Mouse (Mus musculus) intestine, embryonic 15.5 days (tissue): ENCODE results near the gene Krt7. TPM values are rescaled to one million over a fixed set of nuclear protein-coding genes. Genes with fewer than 3 reads are reported as not detected.
A peak's percentile ranks its signal among the peaks of the same experiment; 100 is the strongest.

Experiments
- ATAC-seq: fragments of 200-750 bp; cut with Nextera tagmentation; 2 replicates; pipeline ENCODE4 v1.8.0; 2017; ENCODE audit warnings: moderate TSS enrichment, moderate library complexity
- H3K27ac ChIP-seq: fragments of 300-500 bp; sonication (generic); 2 replicates; pipeline ENCODE4 v1.5.1; 2015; ENCODE audit warnings: mild to moderate bottlenecking, inconsistent platforms
- H3K27me3 ChIP-seq: fragments of 300-500 bp; sonication (generic); replicated peaks from 2 replicates; pipeline ENCODE4 v1.6.1; 2015; ENCODE audit warnings: inconsistent platforms
- H3K36me3 ChIP-seq: fragments of 300-500 bp; sonication (generic); 2 replicates; pipeline ENCODE4 v1.6.1; 2015; ENCODE audit warnings: inconsistent platforms
- H3K4me1 ChIP-seq: fragments of 300-500 bp; sonication (generic); replicated peaks from 2 replicates; pipeline ENCODE4 v1.6.1; 2015; ENCODE audit warnings: inconsistent platforms
- H3K4me2 ChIP-seq: fragments of 300-500 bp; sonication (generic); replicated peaks from 2 replicates; pipeline ENCODE4 v1.6.1; 2015; ENCODE audit warnings: mild to moderate bottlenecking, inconsistent platforms
- H3K4me3 ChIP-seq: fragments of 300-500 bp; sonication (generic); replicated peaks from 2 replicates; pipeline ENCODE4 v1.5.1; 2015; ENCODE audit warnings: inconsistent platforms
- H3K9ac ChIP-seq: fragments of 300-500 bp; sonication (generic); 2 replicates; pipeline ENCODE4 v1.6.1; 2015; ENCODE audit warnings: inconsistent platforms
- H3K9me3 ChIP-seq: fragments of 300-500 bp; sonication (generic); 2 replicates; pipeline ENCODE4 v1.6.1; 2016; ENCODE audit warnings: inconsistent platforms
- WGBS: fragments of 180-500 bp; shearing (Covaris S2); methylation state at CpG from one replicate; pipeline ENCODE4 v1.1.7; 2015; 5-methylcytosine and 5-hydroxymethylcytosine counted together
- microRNA counts: library from miRNA; unstranded; fragments of <30 nt; microRNA quantifications from one replicate; lab custom pipeline; 2016
- polyA plus RNA-seq: library from polyadenylated mRNA; unstranded; fragments of >200 nt; fragmentation: Nextera tagmentation; extraction: Ambion mirVana; gene quantifications from 2 replicates; pipeline ENCODE4 v1.2.1, GENCODE M21; 2015

Gene Krt7
- polyA plus RNA-seq, 1 experiment from 2014 or later, result 137 TPM

- no peak for ATAC-seq
- 92% methylated on average over 6 of the region's 6 CpGs for WGBS
- Histone ChIP-seq H3K4me3 (no peak overlapping the region), H3K9ac (no peak overlapping the region), H3K36me3 (no peaks in the 10 kb centered on the region), H3K27ac (no peak overlapping the region), H3K27me3 (no peaks in the 10 kb centered on the region), H3K4me1 (no peaks in the 10 kb centered on the region), H3K4me2 (no peak overlapping the region), H3K9me3 (no peaks in the 10 kb centered on the region)
Measured at GRCm38 (mm10) chr15:101455891-101456290, 45.0 kb downstream of the Krt7 start.

- H3K4me3 ChIP-seq, result no peak overlapping the region
- no peak overlapping the region for H3K27ac ChIP-seq
- H3K27me3 ChIP-seq, result no peaks in the 10 kb centered on the region
- ATAC-seq, result no peak
- H3K36me3 ChIP-seq, result no peaks in the 10 kb centered on the region
- H3K4me1 ChIP-seq, result no peaks in the 10 kb centered on the region
- H3K9ac ChIP-seq, result no peak overlapping the region
- WGBS, result 57% methylated on average over 16 of the region's 16 CpGs
- H3K9me3 ChIP-seq, result no peaks in the 10 kb centered on the region
- H3K4me2 ChIP-seq, result no peak overlapping the region
Measured at GRCm38 (mm10) chr15:101458361-101458930, 47.6 kb downstream of the Krt7 start.

- no peak for ATAC-seq
- no peaks in the 10 kb centered on the region for H3K36me3 ChIP-seq
- no peaks in the 10 kb centered on the region for H3K27me3 ChIP-seq
- no peak overlapping the region for H3K27ac ChIP-seq
- WGBS, result 76% methylated on average over 14 of the region's 14 CpGs
- no peak overlapping the region for H3K4me2 ChIP-seq
- H3K4me1 ChIP-seq, result no peaks in the 10 kb centered on the region
- H3K9me3 ChIP-seq, result no peaks in the 10 kb centered on the region
- no peak overlapping the region for H3K9ac ChIP-seq
- H3K4me3 ChIP-seq, result no peak overlapping the region
Measured at GRCm38 (mm10) chr15:101459283-101459682, 48.4 kb downstream of the Krt7 start.

GRCm38 (mm10) chr15:101463651-101464050 lies 52.8 kb downstream of the Krt7 start, which contains the start of gene Krt81:
TSS of gene Krt81 (minus strand) at chr15:101463751.
- WGBS, result 82% methylated on average over 13 of the region's 13 CpGs
- H3K4me1 ChIP-seq, result no peaks in the 10 kb centered on the region
- no peaks in the 10 kb centered on the region for H3K27me3 ChIP-seq
- no peak within 1 kb of the TSS for H3K4me3 ChIP-seq
- no peak within 1 kb of the TSS for H3K27ac ChIP-seq
- H3K9ac ChIP-seq, result no peak within 1 kb of the TSS
- H3K36me3 ChIP-seq, result no peaks in the 10 kb centered on the region
- H3K9me3 ChIP-seq, result no peaks in the 10 kb centered on the region
- H3K4me2 ChIP-seq, result no peak within 1 kb of the TSS
- ATAC-seq, result no peak

GRCm38 (mm10) chr15:101469093-101469492 lies 58.2 kb downstream of the Krt7 start:
- Histone ChIP-seq H3K9ac (no peak overlapping the region), H3K4me3 (no peak overlapping the region), H3K36me3 (no peaks in the 10 kb centered on the region), H3K27me3 (no peaks in the 10 kb centered on the region), H3K4me1 (no peaks in the 10 kb centered on the region), H3K27ac (no peak overlapping the region), H3K4me2 (no peak overlapping the region), H3K9me3 (no peaks in the 10 kb centered on the region)
- 84% methylated on average over 4 of the region's 4 CpGs for WGBS
- no peak for ATAC-seq

GRCm38 (mm10) chr15:101472952-101473528 lies 62.2 kb downstream of the Krt7 start, which contains the start of gene Krt86:
TSS of gene Krt86 (plus strand) at chr15:101473478.
- peak; percentile 41; the same call in 1 of the 2 replicates for ATAC-seq
- Histone ChIP-seq H3K27me3 (no peaks in the 10 kb centered on the region; the same call in 1 of the 2 replicates), H3K9ac (no peak within 1 kb of the TSS), H3K9me3 (no peaks in the 10 kb centered on the region), H3K4me1 (no peaks in the 10 kb centered on the region), H3K27ac (no peak within 1 kb of the TSS), H3K4me2 (no peak within 1 kb of the TSS), H3K36me3 (no peaks in the 10 kb centered on the region), H3K4me3 (no peak within 1 kb of the TSS)
- 27% methylated on average over 10 of the region's 10 CpGs for WGBS

- 8% methylated on average over 31 of the region's 31 CpGs for WGBS
- H3K9ac ChIP-seq, result peak overlapping the region; percentile 36
- ATAC-seq, result peak; percentile 53
Measured at GRCm38 (mm10) chr15:101479007-101479665, 68.3 kb downstream of the Krt7 start.

GRCm38 (mm10) chr15:101479666-101480060 lies 68.8 kb downstream of the Krt7 start:
- H3K27me3 ChIP-seq, result peaks cover 6% of the 10 kb centered on the region
- H3K4me2 ChIP-seq, result peak overlapping the region; percentile 77
- H3K4me1 ChIP-seq, result peaks cover 5% of the 10 kb centered on the region; the same call in 1 of the 2 replicates
- no peak overlapping the region for H3K27ac ChIP-seq
- H3K9me3 ChIP-seq, result no peaks in the 10 kb centered on the region
- no peak for ATAC-seq
- peak overlapping the region; percentile 27 for H3K4me3 ChIP-seq
- no peaks in the 10 kb centered on the region for H3K36me3 ChIP-seq
- WGBS, result 36% methylated on average over 11 of the region's 11 CpGs
- peak overlapping the region; percentile 36; the same call in 1 of the 2 replicates for H3K9ac ChIP-seq

More at GRCm38 (mm10) chr15:101479007-101479665, 68.3 kb downstream of the Krt7 start:
- Histone ChIP-seq H3K36me3 (no peaks in the 10 kb centered on the region), H3K27me3 (peaks cover 6% of the 10 kb centered on the region), H3K4me3 (peak overlapping the region; percentile 27), H3K9me3 (no peaks in the 10 kb centered on the region), H3K27ac (no peak overlapping the region), H3K4me1 (peaks cover 5% of the 10 kb centered on the region; the same call in 1 of the 2 replicates), H3K4me2 (peak overlapping the region; percentile 77)

MicroRNA genes within 50 kb of the gene (microRNA counts, 519-probe panel; counts per million panel counts)
- microRNA mmu-miR-1941-3p (lab: Ali Mortazavi, UCI), result 2,123 counts per million, percentile 50 among the panel's probes with 10 or more counts
- 97.1 counts per million, percentile 29 among the panel's probes with 10 or more counts for microRNA mmu-miR-1941-5p (lab: Ali Mortazavi, UCI)

Other genes starting within 250 kb of the Krt7 start
- 9.1 and 9.3 TPM in 2 replicates for gene Acvr1b, start 237.0 kb upstream of the Krt7 start, polyA plus RNA-seq
- gene Grasp, start 186.9 kb upstream of the Krt7 start, polyA plus RNA-seq, result 3.9 and 4.8 TPM in 2 replicates
- 7.9 and 8.9 TPM in 2 replicates for gene Nr4a1, start 156.8 kb upstream of the Krt7 start, polyA plus RNA-seq
- gene Atg101, start 126.8 kb upstream of the Krt7 start, polyA plus RNA-seq, result 61.1 and 62.0 TPM in 2 replicates
- 4.1 TPM in 2 replicates for gene 6030408B16Rik, start 117.8 kb upstream of the Krt7 start, polyA plus RNA-seq
- 1.2 TPM in 2 replicates for gene Krt80, start 40.9 kb upstream of the Krt7 start, polyA plus RNA-seq
- gene Krt87, start 27.8 kb downstream of the Krt7 start, polyA plus RNA-seq, result 0.20 and 0.21 TPM in 2 replicates
- not detected in 2 replicates for gene Krt88, start 36.7 kb downstream of the Krt7 start, polyA plus RNA-seq
- not detected in 2 replicates for gene Krt81, start 52.7 kb downstream of the Krt7 start, polyA plus RNA-seq
- gene Krt86, start 62.4 kb downstream of the Krt7 start, polyA plus RNA-seq, result 0.14 TPM in 1 of 2 replicates, not detected in the other
- gene Krt83, start 80.5 kb downstream of the Krt7 start, polyA plus RNA-seq, result 0.19 TPM in 1 of 2 replicates, not detected in the other
- gene Gm49425, start 106.2 kb downstream of the Krt7 start, polyA plus RNA-seq, result not detected in 2 replicates
- gene Krt84, start 121.8 kb downstream of the Krt7 start, polyA plus RNA-seq, result 0.13 and 0.29 TPM in 2 replicates
- not detected in 2 replicates for gene Krt82, start 139.6 kb downstream of the Krt7 start, polyA plus RNA-seq
- gene Krt90, start 151.9 kb downstream of the Krt7 start, polyA plus RNA-seq, result 0.09 and 0.16 TPM in 2 replicates
- not detected in 2 replicates for gene Krt75, start 162.9 kb downstream of the Krt7 start, polyA plus RNA-seq
- not detected in 2 replicates for gene Gm5414, start 217.1 kb downstream of the Krt7 start, polyA plus RNA-seq
- not detected in 2 replicates for gene Gm5478, start 236.3 kb downstream of the Krt7 start, polyA plus RNA-seq